Mouse (Mus musculus): ENCODE measurements around the gene Hoxc10.
A peak's percentile ranks its signal among the peaks of the same experiment; 100 is the strongest.

Gene Hoxc10

GRCm38 (mm10) chr15:102966776-102967311, at the start of gene Hoxc10:
Gene Hoxc10 (plus strand): TSS chr15:102966796.
- DNase-seq, result no peak

GRCm38 (mm10) chr15:102917972-102918572, 48.5 kb upstream of the Hoxc10 start:
- no peak for DNase-seq

- no peak for DNase-seq
These were observed 47.9 kb upstream of the Hoxc10 start for GRCm38 (mm10) chr15:102918611-102919265.

- no peak for DNase-seq
These were observed 47.0 kb upstream of the Hoxc10 start for GRCm38 (mm10) chr15:102919336-102920180.

- DNase-seq, result peak; percentile 26
These were observed 46.0 kb upstream of the Hoxc10 start for GRCm38 (mm10) chr15:102920619-102921018.

- DNase-seq, result no peak
These were observed 45.3 kb upstream of the Hoxc10 start, which contains the start of gene Hoxc13 for GRCm38 (mm10) chr15:102921053-102922011. Gene Hoxc13 (plus strand): TSS chr15:102921103.

GRCm38 (mm10) chr15:102922012-102922362, 44.6 kb upstream of the Hoxc10 start:
- DNase-seq, result peak; percentile 37

- DNase-seq, result no peak
These were observed 43.7 kb upstream of the Hoxc10 start for GRCm38 (mm10) chr15:102922636-102923500.

GRCm38 (mm10) chr15:102927032-102927645, 39.5 kb upstream of the Hoxc10 start:
- DNase-seq, result no peak

- no peak for DNase-seq
These were observed 34.8 kb upstream of the Hoxc10 start for GRCm38 (mm10) chr15:102931706-102932358.

GRCm38 (mm10) chr15:102934438-102934837, 32.2 kb upstream of the Hoxc10 start:
- DNase-seq, result no peak

- no peak for DNase-seq
These were observed 31.7 kb upstream of the Hoxc10 start for GRCm38 (mm10) chr15:102934897-102935296.

GRCm38 (mm10) chr15:102936279-102936972, 30.2 kb upstream of the Hoxc10 start, which contains the start of gene Hoxc12:
Gene Hoxc12 (plus strand): TSS chr15:102936757.
- DNase-seq, result no peak

GRCm38 (mm10) chr15:102937036-102937666, 29.4 kb upstream of the Hoxc10 start:
- no peak for DNase-seq

- DNase-seq, result no peak
These were observed 27.1 kb upstream of the Hoxc10 start for GRCm38 (mm10) chr15:102939256-102940155.

GRCm38 (mm10) chr15:102942739-102943467, 23.7 kb upstream of the Hoxc10 start:
- no peak for DNase-seq

GRCm38 (mm10) chr15:102943468-102943813, 23.2 kb upstream of the Hoxc10 start:
- no peak for DNase-seq

All from lung, postnatal 14 days (tissue).